Mouse (Mus musculus): ENCODE measurements around the gene Ppp1r37.
"Not testable (repeated sequence)": the region's sequence is repeated elsewhere in the genome, so short reads cannot be mapped to it uniquely, and the experiment has no call there.

The Ppp1r37 gene

DNA sequence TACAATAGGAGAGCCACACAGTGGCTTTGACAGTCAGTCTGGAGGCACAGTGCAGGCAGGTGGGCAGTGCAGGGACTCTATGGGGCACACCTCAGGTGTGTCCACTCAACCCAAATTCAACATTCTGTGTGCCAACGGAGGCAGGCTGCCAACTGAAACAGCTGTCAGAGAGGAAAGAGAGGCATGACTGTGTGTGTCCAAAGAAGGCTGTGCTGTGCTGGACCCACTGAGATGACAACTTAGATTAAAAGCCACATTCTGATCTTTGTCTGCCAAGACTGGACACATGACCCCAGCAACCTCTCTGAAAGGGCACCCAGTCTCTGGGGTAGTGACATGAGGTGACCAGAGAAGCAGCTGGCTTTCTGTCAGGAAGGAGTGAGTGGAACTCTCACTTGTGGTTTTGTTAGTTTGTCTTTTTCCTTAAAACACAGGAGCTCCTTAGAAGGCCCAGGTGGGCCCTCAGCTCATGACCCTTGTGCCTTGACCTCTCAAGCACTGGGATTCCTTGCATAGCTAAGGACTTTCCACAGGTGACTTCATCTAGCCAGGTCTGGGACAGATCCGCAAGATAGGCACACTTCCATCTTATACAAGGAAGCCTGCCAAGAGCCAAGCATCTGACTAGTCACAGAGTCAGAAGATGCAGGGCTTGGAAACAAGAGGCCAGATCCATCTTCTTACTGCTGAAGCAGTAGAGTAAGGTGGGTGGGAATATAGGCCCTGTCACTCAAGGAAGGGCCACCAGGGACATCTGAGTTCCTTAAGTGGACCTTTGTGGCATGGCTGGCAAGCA lies 21.9 kb downstream of the Ppp1r37 start:
- no peak for DNase-seq (ENCODE audit: low spot score)

DNA sequence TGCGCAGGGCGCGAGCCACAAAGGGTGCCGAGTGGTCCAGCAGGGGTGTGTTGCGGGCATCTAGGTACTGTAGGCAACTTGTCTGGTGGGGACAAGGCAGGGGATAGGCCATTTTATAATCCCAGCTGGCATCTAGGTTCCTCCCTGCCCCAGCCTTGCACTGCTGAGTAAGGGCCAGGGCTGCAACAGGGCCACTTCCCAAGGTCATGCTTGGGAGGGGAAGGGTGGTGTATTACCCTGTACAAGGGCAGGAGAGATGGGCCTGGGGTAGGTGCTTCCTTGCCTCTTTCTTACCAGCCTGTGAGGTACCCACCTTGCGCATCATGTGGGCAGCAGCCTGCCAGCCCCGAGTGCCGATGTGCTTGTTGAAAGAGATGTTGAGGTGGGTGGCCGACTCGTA lies 28.2 kb downstream of the Ppp1r37 start:
- no peak for DNase-seq (ENCODE audit: low spot score)

DNA sequence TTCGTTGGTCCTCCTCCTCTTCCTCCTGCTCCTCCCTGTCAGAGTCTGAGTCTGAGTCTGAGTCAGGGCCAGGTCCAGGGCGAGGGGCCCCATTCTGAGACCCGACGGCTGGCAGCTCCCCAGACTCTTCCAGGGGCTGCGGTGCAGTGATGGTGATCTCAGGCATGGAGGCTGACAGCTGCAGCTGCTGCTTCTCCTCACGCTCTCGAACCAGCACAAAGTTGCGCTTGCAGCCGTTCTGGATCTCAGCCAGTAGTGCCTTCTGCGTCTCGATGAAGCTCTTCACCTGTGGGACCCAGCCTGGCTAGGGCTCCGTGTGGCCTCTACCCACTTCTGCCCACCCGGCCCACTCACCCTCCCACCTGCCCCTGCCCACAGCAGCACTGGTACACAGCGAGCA lies 30.6 kb downstream of the Ppp1r37 start:
- DNase-seq (ENCODE audit: low spot score): no peak

DNA sequence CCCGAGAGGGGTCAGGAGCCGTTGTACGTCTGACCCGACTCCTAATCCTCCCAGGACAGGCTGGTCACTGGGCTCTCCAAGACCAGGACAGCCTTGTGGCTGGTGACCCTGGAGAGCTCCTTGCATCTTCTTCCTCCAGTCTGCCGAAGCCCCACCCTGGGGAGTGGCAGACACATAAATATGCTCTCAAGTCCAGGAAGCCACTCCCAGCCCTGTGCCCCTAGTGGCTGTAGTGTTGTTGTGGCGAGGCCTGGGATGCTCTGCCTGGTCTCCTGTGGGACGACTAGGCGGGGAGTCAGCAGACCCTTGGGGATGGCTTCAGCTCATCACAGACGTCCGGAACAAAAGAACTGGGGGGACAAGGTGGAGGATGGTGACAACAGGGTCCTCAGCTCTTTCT lies 31.8 kb downstream of the Ppp1r37 start:
- no peak for DNase-seq (ENCODE audit: low spot score)

DNA sequence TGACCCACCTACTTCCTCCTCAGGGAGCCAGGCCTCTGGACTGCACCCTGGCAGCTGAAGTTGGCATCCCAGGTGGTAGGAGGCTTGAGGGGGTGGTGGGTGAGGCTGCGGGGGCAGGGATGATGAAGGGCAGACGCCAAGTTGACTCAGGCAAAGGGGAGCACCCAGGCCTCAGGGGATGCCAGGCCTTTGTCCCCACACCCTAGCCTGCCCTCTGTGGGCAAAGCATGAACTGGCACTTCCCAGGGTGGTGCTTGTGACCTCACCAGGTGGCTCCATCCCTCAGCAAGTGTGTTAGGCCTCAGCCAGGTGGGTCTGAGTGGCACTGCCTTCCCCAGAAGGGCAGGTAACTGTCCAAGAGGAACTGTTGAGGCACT lies 37.8 kb downstream of the Ppp1r37 start:
- DNase-seq (ENCODE audit: low spot score): no peak

DNA sequence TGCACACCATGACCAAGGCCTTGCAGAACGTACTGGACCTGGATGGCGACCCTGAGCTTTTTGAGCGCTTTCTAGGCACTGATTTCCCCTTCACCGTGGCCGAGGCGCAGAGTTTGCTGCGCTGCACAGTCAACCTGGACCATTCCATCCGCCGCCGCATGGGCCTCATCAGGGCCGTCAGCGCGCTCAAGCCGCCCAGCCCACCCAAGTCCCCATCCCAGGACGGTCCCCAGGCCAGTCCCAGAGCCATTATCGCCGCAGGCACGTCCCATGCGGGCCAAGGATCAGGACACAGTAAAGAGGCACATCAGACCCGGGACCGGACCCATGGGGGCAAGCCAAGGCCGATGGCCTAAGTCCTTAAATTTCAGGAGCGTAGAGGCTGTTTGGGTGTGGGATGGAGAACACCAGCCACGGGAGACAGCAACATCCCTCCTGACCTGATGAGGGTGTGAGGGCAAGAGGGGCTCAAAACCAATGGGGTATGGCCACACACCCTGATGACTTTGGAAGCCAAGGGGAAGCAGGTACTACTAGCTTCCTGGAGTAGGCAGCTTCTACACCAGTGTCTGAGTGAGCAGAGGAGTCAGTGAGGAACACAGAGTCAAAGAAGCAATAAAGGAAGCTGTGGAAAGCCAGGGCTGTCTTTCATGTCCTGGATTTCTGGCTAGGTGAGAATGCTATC lies 38.3 kb downstream of the Ppp1r37 start:
- DNase-seq (ENCODE audit: low spot score): no peak

DNA sequence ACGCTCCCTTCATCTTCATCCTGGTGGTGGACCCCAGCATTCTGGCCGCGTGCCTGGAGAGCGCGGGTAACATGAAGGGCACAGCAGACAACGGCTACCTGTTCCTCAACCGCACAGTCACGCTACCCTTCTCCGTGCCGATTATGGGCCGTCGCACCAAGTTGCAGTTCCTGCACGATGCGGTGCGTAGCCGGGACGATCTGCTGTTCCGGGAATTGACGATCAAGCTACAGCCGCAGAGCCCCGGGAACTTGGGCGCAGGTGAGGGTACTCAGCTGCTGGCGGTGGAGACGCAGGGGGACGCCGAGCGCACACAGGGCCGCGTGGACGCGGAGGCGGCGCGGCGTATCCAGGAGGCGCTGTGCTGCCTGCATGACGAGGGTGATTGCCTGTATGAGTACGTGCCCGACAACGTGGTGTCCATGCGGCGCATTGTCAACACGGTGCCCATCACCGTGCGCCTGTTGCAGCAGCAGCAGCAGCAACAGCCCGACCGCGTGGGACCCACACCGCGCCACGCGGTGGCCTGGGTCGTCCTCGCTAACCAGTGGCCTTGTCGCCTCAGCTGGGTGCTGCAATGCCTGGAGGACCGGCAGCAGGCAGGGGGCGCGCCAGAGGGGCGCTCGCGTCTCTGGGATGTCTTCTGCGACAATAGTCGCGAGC lies 39.0 kb downstream of the Ppp1r37 start:
- DNase-seq (ENCODE audit: low spot score): peak; percentile 78

DNA sequence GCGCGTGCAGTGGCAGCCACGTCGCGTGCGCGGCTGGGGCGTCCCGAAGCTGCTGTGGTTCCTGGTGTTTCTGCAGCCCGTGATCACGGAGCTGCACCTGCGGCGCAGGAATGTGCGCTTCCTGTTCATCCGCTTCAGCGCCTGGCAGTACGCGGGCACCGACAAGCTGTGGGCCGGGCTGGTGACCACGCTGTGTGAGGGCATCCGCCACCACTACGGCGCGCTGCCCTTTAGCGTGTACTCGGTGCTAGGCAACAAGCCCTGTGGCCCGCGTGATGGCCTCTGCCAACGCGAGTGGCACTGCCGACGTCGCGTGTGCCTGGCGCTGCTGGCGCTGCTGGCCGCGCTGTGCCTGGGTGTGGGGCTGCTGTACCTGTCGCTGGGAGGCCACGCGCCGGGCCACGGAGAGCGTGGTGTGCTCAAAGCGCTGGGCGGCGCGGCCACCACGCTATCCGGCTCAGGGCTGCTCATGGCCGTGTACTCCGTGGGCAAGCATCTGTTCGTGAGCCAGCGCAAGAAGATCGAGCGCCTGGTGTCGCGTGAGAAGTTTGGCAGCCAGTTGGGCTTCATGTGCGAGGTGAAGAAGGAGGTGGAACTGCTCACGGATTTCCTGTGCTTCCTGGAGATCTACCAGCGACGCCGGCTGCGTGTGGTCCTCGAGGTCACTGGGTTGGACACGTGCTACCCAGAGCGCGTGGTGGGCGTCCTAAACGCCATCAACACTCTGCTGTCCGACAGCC lies 39.7 kb downstream of the Ppp1r37 start:
- no peak for DNase-seq (ENCODE audit: low spot score)

DNA sequence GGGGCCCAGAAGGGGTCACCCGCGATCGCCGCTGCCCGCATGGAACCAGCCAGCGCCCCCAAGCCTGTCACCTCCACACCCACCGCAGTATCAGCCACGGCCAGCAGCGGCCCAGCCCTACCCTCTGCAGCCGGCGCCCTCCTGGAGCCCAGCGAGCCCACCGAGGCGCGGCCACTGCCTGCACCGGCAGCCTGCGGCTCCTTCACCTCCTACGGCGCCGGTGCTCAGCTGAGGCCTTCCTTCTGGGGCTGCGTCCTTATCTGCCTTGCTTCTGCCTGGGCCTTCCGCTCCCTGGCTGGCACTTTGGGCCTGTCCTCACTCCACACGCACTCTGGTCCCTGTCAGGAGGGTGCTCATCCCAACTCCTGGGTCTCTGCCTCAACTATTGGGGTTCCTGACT lies 42.8 kb downstream of the Ppp1r37 start:
- peak; percentile 36 for DNase-seq (ENCODE audit: low spot score)

DNA sequence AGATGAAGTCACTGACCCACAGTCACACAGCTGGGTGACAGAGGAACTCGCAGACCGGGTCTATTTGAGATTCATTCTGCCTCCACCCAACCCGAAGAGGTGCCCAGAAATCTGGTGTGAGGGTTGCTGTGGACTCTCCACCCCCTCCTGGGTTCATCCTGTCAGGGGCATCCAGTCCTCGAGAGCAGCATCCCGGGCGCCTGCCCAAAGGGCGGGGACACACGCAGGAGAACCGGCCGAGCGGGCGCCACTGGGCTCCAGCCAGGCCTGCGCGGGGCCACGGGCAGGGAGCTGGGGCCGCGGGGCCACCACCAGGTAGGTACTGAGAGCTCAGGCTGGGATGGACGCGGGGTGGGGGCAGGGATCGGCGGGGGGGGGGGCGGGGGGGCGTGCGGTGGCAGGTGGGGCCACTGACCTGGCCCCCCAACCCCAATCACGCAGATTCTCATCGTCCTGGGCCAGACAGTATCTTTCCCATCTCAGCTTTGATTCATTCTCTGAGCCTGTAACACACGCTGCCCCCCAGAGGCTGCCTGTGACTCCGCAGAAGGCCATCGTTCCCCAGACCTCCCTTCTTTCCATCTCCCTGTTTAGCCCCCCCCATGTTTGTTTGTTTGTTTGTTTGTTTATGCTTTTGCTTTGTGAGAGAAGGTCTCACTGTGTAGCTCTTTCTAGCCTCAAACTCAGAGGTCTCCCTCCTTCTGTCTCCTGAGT lies 45.1 kb downstream of the Ppp1r37 start, which contains the start of gene Nkpd1:
Gene Nkpd1, plus strand, starts transcription at position 187 of the 714 bp plus-strand sequence.
- DNase-seq (ENCODE audit: low spot score): peak; percentile 62

DNA sequence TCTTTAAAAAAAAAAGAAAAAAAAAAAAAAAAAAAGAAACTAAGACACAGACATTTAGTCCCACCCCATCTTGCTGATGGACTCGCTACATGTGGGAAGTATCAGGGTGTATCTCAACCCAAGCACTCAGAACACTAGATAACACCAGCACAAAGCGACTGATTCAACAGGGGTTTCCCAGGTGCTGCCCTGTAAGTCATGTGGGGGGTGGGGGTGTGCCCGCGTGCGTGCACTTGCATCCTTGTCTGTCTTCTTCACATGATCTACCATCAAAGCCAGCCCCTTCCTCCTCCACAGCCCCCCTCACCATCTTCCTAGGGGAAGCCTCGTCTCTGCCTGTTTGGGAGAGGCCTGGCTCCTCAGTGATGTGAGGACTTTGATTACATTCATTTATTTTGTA lies 50.5 kb downstream of the Ppp1r37 start:
- DNase-seq (ENCODE audit: low spot score): no peak

DNA sequence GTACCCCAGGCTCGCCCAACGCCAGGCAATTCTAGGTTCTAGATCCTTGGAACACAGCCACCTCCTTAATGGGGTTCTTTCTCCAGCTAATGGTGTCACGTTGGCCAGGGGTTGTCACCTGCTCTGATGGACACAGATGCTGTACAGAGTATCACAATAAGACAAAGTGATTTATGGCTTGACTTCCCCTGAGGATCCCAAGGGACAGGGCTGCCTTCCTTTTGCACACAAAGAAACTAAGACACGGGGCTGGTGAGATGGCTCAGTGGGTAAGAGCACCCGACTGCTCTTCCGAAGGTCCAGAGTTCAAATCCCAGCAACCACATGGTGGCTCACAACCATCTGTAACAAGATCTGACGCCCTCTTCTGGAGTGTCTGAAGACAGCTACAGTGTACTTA lies 50.9 kb downstream of the Ppp1r37 start:
- not testable (repeated sequence) for DNase-seq (ENCODE audit: low spot score)

DNA sequence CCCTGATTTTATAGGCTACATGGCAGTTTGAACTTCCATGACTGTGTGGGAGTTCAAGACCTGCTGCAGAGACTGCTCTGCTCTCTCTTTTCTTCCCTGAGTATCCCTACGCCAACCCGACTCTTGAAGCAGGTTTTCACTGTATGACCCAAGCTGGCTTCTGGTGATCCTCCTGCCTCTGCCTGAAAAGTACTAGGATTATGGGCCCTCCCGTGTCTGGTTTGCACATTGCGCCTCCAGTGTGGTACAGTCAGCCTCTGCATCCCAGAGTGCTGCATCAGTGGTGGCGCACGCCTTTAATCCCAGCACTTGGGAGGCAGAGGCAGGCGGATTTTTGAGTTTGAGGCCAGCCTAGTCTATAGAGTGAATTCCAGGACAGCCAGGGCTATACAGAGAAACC lies 53.1 kb downstream of the Ppp1r37 start:
- DNase-seq (ENCODE audit: low spot score): no peak

DNA sequence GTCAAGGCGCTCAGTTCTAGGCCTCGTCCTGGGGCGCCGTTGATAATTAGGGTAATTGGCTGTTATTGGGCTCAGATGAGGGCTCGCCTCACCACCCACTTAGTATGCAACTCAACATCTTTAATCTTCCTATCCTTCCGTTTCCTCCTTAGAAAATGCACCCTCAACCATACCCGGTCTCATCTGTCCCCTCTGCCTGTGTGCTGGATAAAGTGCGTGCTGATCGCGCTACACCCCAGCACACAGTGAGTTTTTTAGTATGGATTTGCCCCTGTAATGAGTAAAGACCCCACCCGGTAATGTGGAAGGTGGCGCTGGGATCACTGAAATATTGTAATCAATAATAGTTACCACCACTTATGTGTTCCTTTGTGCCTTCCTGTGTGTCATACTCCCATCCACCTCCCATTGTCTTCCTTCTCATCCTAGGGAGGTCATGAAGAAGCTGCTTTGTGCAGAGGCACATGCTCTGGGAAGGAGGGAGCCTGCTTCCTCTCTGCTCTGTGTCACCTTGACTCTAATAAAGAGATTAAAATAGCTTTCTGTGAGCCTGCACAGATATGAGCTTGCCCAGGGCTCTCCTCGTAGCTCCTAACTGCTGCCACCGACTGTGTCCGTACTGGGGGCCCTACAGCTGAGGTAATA lies 53.8 kb downstream of the Ppp1r37 start:
- DNase-seq (ENCODE audit: low spot score): peak; percentile 33

DNA sequence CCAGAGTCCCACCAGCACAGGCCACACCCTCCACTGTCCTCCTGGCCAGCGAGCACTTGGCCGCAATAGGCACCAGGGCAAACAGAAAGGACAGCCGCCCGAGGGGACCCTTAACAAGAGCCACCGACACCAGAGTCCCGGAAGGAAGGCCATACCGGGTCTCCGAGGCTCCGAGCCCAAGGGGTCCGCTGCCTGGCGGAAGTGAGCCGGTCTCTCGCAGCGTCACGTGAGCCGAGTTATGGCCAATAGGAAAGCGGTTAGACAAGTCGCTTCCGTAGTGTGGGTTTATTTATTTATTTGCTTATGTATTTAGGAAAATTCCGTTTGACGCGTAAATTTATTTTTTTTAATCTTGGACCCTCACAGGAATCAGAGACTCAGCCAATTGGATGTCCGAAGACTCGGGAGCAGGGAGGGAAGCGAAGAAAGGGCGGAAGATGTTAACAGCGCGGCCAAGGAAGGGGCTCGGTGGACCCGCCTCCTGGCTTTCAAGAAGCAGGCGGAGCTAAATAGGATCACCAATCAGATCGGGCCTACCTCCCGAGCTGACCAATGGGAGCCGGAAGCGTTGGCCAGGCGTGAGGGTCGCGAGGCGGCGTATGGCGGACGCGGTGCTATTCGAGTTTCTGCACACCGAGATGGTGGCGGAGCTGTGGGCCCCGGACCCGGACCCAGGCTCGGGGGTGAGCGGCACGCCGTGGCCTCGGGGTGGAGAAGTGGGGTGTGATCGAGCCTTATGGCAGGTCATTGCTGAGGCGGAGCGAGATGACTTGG lies 54.5 kb downstream of the Ppp1r37 start, which contains the start of the genes Bloc1s3 and Trappc6a:
Gene Bloc1s3, minus strand, starts transcription at position 218 of the 774 bp plus-strand sequence.
Gene Trappc6a, plus strand, starts transcription at position 246 of the 774 bp plus-strand sequence.
- DNase-seq (ENCODE audit: low spot score): peak; percentile 96

DNA sequence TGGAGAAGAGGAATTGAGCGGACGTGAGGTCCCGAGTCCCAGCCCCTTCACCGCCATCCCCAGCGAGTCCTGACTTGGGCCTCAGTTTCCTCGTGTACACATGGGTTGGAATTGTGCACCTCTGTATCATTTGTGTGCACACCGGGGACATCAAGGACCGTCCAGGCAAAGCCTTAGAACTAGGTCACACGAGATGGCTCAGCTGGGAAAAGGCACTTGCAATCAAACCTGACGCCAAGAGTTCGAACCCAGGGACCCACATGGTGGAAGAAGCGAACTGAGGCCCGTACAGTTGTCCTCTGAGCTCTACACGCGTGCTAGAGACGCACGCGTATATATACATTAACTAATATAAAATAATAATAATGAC lies 55.3 kb downstream of the Ppp1r37 start:
- DNase-seq (ENCODE audit: low spot score): peak; percentile 41

DNA sequence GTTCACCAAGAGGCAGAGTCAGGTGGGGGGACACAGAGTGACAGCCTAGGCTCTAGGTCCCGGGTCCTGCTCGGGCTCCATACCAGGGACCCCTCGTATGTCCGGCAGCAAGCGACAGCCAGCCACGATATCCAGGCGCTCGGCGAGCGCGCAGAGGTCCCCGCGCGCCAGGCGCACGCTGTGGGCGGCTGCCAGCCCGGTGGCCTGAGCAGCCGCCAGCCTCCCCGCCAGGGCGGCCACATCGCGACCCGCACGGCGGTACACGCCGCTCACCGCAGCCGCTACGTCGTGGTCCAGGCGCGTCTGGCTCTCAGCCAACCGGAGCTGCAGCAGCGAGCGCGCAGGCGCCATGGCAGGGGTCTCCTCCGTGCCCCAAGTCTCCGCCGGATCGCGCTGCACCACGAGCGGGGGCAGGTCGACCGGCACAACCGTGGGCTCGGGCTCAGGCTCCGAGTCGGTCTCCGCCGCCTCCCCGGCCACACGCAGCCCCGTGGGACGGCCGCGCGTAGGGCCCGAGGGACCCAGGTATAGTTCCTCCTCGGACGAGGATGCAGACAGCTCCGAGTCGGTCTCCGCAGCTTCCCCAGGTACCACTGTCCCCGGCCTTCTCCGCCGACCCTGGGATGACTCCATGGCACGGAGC lies 55.8 kb downstream of the Ppp1r37 start:
- DNase-seq (ENCODE audit: low spot score): peak; percentile 72

DNA sequence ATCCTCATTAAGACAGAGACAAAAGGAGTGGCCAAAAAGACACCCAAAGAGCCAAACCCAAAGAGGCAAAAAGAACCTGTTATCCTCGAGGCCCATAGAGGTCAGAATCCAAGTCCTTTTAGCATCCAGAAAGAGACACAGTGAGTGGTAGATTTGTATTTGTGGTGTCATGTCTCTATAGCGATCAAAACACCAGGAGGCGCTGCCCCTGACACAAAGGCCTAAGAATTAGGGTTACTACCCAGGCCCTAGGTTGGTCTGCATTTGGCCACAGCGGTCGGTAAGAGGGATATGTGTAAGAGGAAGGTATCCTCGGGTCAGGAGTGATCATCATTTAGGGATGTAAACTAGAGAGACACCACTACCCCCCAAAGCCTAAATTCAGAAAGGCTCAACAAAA lies 56.5 kb downstream of the Ppp1r37 start:
- DNase-seq (ENCODE audit: low spot score): no peak

DNA sequence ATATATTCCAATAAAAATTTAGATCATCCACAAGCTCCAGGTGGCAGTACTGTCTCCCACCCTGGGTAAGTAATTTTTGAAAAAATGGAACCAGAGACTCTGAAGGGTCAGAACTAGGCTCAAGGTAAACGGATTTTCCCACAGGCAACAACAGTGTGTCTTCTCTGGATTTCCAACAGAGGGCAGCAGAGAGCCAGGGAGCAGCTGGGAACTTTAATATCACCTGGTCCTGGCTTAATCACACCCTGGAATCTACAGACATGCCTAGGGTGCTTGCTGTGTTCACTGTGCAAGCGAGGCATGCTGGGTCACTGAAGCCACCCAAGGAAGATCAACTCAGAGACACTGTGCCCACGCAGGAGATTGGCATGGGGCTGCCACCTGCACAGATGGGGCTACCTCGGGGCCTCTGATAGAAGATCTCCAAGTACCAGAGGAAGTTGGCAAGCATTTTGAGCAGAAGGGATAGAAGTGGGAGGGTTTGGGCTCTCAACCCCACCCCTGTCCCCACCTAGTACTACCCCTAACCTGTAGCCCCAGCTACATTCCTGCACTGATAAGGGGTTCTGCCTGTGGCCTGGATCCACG lies 59.3 kb downstream of the Ppp1r37 start:
- peak; percentile 86 for DNase-seq (ENCODE audit: low spot score)
